Mouse (Mus musculus): ENCODE results near the gene Bmp4.

DNA sequence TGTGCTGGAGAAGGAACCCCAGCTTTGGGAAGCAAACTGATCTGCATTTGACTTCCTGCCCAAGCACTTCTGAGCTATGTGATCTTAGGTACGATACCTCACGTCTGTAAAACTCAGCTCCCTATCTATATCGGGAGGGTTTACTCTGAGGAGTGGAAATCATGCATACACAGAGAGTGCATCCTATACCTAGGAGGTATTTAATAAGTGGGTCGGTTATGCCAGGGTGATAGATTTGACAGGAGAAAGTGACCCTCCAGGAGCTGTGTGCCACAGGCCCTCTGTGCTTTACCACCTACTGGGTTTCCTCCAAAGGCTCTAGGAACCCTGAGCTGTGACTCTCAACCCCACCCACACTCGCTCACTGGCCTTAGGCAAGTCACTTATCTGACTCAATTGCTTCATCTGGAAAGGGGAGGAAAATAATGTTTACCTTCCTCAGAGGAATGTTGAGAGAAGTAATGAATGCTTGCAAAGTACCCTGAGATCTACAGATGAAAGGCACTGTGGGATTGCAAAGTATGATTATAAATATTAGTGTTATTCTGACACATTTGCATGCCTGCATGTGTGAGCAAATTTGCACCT lies 49.1 kb upstream of the Bmp4 start:
- TF ChIP-seq CTCF (IDR thresholded peaks at IDR 0.05; ENCODE audit: low read depth, low read length) (no peak), POLR2A (IDR thresholded peaks at IDR 0.05; ENCODE audit: extremely low read depth, insufficient read depth, low read length) (no peak)

Data from liver, adult 2 months (tissue).